Mouse (Mus musculus) cortical plate, adult 2 months (tissue): Measurements from ENCODE around the gene Nsl1.

Source experiments
- CTCF ChIP-seq: fragments of 200-500 bp; IDR thresholded peaks from 2 replicates; pipeline ENCODE4 v1.5.1; 2011; ENCODE audit warnings: mild to moderate bottlenecking, control low read depth, low read length; ENCODE audit not compliant: insufficient read depth; ENCODE audit errors: extremely low read depth
- POLR2A ChIP-seq: fragments of 200-500 bp; IDR thresholded peaks from 2 replicates; pipeline ENCODE4 v1.6.1; 2011; ENCODE audit warnings: mild to moderate bottlenecking, low read length, control low read depth; ENCODE audit not compliant: insufficient read depth; ENCODE audit errors: extremely low read depth

DNA sequence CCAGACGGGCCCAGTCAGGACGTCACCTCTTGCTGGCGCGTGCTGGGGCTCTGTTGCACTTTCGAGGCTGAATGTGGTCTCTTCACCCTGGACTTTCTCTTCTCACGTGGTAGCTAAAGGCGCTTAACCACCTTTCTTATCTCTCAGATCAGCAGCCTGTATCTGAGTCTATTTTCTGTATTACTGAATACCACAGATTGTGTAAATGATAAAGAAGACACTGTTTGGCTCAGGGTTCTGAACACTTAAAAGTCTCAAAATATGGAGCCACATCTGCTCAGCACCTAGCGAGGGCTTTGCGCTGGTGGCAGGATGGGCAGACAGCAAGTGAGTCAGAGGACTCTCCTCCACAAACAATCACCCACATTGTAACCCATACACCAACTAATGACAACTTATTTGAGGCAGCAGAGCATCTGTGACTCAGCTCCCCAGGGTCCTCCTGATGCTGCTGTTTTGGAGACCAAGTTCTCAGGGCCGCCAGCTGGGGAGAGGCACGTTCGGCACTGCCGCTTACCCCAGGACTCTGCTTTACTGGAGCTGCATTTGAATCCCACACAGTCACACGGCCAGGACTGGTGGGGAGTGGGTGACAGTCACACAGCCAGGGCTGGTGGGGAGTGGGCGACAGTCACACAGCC lies 40.0 kb downstream of the Nsl1 start:
- TF ChIP-seq CTCF (no peak), POLR2A (no peak)
